Mouse (Mus musculus) embryonic fibroblast, embryonic 13.5 days (primary cell): ENCODE results near the gene Calr4. TPM values are rescaled to one million over a fixed set of nuclear protein-coding genes. Genes with fewer than 3 reads are reported as not detected.

Experiments used
- H3K27ac ChIP-seq: 2 replicates; pipeline ENCODE4 v1.5.1; 2012; ENCODE audit warnings: low read length, control low read depth, inconsistent platforms; ENCODE audit not compliant: insufficient read depth
- H3K4me1 ChIP-seq: 2 replicates; pipeline ENCODE4 v1.6.1; 2011; ENCODE audit warnings: low read length; ENCODE audit not compliant: control insufficient read depth, insufficient read depth
- H3K4me3 ChIP-seq: 2 replicates; pipeline ENCODE4 v1.5.1; 2011; ENCODE audit warnings: mild to moderate bottlenecking, control low read depth, low read length; ENCODE audit not compliant: insufficient read depth
- CTCF ChIP-seq: IDR thresholded peaks from 2 replicates; pipeline ENCODE4 v1.5.1; 2011; ENCODE audit warnings: mild to moderate bottlenecking, control low read depth, low read length, moderate library complexity, borderline replicate concordance; ENCODE audit not compliant: insufficient read depth
- POLR2A ChIP-seq: IDR thresholded peaks from 2 replicates; pipeline ENCODE4 v1.6.1; 2011; ENCODE audit warnings: low read depth, mild to moderate bottlenecking, control low read depth, low read length, moderate library complexity
- polyA plus RNA-seq: library from polyadenylated mRNA; stranded (reverse); fragments of >200 nt; gene quantifications from 2 replicates; pipeline ENCODE4 v1.2.4, GENCODE M21; 2011; ENCODE audit warnings: low read depth; ENCODE audit not compliant: missing spikeins, insufficient read length

Calr4 gene
- polyA plus RNA-seq, 1 experiment: not detected

DNA sequence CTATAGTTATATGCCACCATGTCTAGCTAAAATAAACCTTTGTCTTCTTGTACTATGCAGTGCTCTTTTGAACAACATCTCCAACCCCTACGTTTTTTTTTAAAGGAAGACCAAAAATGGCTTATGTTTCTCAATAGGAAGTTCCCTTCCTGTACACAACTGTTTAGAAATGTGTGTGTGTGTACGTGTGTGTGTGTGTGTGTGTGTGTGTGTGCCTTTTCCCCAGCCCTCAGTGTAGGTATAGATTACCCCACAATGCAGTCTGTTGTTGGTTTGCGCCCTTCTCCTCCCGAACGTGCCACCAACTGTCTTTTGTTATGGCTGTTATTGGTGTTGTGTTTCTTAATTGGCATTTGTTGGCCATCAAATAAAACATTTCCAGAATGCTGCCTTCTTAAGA is 26.8 kb upstream of the Calr4 start:
- no peak for TF ChIP-seq POLR2A
- no peak for TF ChIP-seq CTCF
- Histone ChIP-seq H3K27ac (no peak overlapping the region), H3K4me1 (peaks cover 4% of the 10 kb centered on the region; the same call in 1 of the 2 replicates), H3K4me3 (no peak overlapping the region)

- Histone ChIP-seq H3K4me3 (no peak overlapping the region), H3K4me1 (peaks cover 3% of the 10 kb centered on the region), H3K27ac (no peak overlapping the region)
- TF ChIP-seq POLR2A: no peak
- TF ChIP-seq CTCF: no peak
These were observed 24.0 kb upstream of the Calr4 start for GRCm38 (mm10) chr4:109210253-109210652.

GRCm38 (mm10) chr4:109210881-109211280 is 23.4 kb upstream of the Calr4 start:
- no peak overlapping the region for H3K27ac ChIP-seq
- no peak overlapping the region for H3K4me3 ChIP-seq
- peaks cover 3% of the 10 kb centered on the region for H3K4me1 ChIP-seq
- TF ChIP-seq POLR2A (no peak), CTCF (no peak)

- TF ChIP-seq CTCF (no peak), POLR2A (no peak)
- Histone ChIP-seq H3K4me3 (no peak overlapping the region), H3K27ac (peak overlapping the region; percentile 93; the same call in 1 of the 2 replicates), H3K4me1 (peaks cover 3% of the 10 kb centered on the region)
These were observed 20.3 kb upstream of the Calr4 start for GRCm38 (mm10) chr4:109213986-109214385.

DNA sequence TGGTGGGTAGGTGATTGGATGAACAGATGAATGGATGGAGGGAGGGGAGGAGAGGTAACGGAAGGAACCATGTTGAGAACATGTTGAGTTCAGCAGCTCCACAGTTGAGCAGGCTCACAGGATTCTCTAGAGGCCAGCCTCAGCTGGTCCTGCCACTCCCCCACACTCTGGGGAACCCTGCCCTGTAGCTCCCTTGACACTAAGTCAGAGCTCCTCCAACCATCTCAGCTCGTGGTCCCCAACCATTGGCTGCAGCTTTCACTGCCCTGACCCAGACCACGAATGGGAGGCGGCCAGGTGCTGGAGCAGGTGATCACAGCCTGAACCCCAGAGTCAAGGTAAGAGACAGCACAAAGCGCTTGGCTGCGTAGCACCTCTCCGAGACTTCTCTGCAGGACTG is 16.3 kb upstream of the Calr4 start:
- Histone ChIP-seq H3K27ac (no peak overlapping the region), H3K4me3 (no peak overlapping the region), H3K4me1 (peaks cover 3% of the 10 kb centered on the region)
- TF ChIP-seq POLR2A (no peak), CTCF (no peak)

DNA sequence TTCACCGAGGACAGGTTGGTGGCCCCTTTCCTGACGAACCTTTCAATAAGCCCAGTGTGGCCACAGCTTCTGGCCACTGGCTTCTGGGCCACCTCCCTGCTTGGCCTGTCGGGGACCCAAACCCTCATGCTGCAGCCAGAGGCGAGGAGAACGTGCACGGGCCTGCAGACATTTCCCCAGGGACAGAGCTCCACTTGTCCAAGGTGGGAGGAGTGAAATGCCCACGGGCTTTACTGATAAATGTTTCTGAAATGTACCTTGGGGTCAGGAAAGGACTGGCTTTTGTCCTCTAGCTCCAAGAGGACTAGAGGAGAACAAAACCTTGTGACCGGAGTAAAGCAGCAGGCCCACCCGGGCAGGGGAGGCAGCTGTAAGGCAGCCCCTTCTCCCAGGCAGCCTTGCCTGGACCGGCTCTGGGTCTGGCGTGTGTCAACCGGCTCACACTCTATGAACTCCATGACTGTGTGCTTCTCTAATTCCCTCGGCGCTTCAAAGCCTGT is 13.8 kb upstream of the Calr4 start:
- Histone ChIP-seq H3K27ac (no peak overlapping the region), H3K4me1 (no peaks in the 10 kb centered on the region; the same call in 1 of the 2 replicates), H3K4me3 (no peak overlapping the region)
- TF ChIP-seq POLR2A: no peak
- TF ChIP-seq CTCF: no peak

- no peak overlapping the region for H3K27ac ChIP-seq
- H3K4me3 ChIP-seq: no peak overlapping the region
- TF ChIP-seq POLR2A (no peak), CTCF (no peak)
- H3K4me1 ChIP-seq: no peaks in the 10 kb centered on the region; the same call in 1 of the 2 replicates
These were observed 12.3 kb upstream of the Calr4 start for GRCm38 (mm10) chr4:109222001-109222400.

GRCm38 (mm10) chr4:109224762-109225552 is 9.3 kb upstream of the Calr4 start:
- no peak overlapping the region for H3K27ac ChIP-seq
- TF ChIP-seq CTCF: no peak
- no peak for TF ChIP-seq POLR2A
- H3K4me3 ChIP-seq: no peak overlapping the region
- no peaks in the 10 kb centered on the region; the same call in 1 of the 2 replicates for H3K4me1 ChIP-seq

DNA sequence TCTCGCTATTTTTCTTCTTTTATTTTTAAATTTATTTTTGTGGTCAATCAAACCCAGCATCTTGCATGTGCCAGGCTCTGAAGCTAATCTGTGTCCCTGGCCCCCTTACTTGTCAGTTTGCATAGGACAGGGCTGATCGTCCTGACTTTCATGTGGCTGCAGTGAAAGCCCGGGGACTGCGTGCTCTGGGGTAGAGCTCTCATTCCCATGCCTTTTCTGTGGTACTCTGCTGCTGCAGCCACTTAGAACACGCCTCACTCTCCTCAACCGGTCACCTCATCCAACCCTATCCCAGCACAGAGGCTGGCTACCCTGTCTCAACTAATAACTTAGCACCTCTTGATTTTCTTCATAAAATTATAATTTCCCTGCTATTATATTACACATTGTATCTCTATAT is 8.7 kb upstream of the Calr4 start:
- H3K27ac ChIP-seq: no peak overlapping the region
- H3K4me1 ChIP-seq: no peaks in the 10 kb centered on the region; the same call in 1 of the 2 replicates
- H3K4me3 ChIP-seq: no peak overlapping the region
- TF ChIP-seq POLR2A (no peak), CTCF (no peak)

- Histone ChIP-seq H3K4me3 (no peak overlapping the region), H3K4me1 (no peaks in the 10 kb centered on the region; the same call in 1 of the 2 replicates), H3K27ac (no peak overlapping the region)
- TF ChIP-seq CTCF: no peak
- TF ChIP-seq POLR2A: no peak
These were observed 8.2 kb upstream of the Calr4 start for GRCm38 (mm10) chr4:109226071-109226470.
